Mouse (Mus musculus) cerebral cortex, adult 2 months (tissue): ENCODE results near the gene Gm11034.

Experiments used
- WGBS: fragments of 180-500 bp; shearing (Covaris S2); methylation state at CpG from one replicate; pipeline ENCODE4 v1.1.7; 2018; 5-methylcytosine and 5-hydroxymethylcytosine counted together

Gene Gm11034

DNA sequence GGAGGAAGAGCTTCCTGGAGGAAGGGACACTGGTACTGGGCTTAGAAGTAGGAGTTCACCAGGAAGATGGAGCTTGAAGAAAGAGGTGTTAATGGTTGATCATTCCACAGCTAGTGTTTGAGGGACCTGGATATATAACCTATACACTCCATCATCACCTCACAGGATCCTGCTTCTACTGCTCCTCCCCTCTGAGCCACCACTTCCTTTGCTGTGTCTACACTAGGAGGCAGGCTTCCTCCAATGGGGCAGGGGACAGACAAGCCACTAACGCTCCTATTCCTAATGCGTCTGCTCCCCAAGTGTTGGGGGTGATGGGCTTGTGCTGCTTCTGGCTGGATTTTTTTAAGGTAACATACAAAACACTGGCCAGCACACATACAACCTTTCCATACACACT lies 2.7 kb downstream of the Gm11034 start:
- WGBS, result 66% methylated on average over 2 of the region's 2 CpGs

DNA sequence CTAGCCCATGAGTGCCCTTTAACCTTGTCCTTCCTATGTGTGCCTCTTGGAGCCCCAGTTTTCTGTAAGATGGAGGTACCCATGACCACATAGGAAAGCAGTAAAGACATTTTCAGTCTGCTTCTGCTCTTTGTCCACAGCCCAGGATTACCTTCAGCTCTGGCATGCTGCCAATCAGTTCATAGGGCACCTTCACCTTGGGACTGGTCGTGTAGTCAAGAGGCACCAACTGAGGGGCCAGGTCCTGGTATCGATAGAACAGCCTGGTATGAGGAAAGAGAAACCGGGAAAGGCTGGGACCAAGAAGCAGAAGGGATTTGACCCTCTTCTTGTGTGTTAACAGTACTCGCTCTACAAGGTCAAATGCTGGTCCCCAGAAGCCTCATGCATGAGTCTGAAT lies 3.2 kb downstream of the Gm11034 start:
- 84% methylated on average over 4 of the region's 4 CpGs for WGBS

DNA sequence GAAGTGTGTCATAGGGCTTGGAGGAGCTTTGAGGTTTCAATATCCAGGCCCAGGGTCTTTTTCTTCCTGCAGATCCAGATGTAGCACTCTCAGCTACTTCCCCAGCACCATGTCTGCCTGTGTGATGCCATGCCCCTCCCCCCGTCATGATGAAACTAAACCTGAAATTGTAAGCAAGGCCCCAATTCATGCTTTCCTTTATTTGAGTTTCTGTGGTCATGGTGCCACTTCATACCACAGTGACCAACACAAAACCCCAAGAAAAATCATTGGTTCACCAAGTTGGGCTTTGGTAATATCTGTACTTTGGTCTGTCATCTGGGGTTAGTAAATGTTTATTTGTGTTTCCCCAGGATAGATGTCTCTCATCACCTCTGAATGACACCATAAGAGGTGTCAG lies 4.9 kb downstream of the Gm11034 start:
- 88% methylated on average over 1 of the region's 1 CpGs for WGBS

DNA sequence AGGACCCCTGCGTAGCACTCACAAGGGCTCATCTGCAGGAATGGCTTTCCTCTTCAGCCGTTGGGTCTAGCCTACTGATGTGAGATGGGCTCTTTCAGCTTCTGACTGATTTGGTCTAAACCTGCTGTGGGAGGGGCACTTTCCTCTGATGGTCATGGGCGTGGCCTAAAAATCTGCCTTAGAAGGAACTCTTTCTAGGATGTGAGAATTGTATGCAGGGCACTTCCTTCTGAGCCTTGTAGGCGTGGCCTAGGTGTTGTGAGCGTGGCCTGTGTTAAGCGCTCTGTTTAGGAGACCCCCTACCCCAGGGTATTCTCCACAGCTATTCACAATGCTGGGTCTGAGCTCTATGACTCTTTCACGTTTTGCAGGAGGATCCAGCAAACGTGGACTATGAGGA lies 15.4 kb downstream of the Gm11034 start:
- 76% methylated on average over 8 of the region's 8 CpGs for WGBS

DNA sequence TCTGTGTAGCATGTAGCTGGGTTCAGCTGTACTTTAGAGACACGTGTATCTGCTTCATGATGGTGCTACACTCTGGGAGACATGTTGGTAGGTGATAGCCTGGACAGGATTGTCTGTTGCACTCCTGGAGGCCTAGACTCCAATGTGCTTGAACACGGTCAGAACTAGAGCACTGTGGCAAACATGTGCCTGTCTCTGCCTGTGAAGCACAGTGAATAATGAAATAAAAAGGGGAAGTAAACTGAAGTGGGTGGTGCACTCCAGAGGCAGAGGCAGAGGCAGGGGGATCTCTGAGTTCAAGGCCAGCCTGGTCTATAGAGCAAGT lies 23.3 kb downstream of the Gm11034 start:
- WGBS, result 86% methylated on average over 2 of the region's 2 CpGs

DNA sequence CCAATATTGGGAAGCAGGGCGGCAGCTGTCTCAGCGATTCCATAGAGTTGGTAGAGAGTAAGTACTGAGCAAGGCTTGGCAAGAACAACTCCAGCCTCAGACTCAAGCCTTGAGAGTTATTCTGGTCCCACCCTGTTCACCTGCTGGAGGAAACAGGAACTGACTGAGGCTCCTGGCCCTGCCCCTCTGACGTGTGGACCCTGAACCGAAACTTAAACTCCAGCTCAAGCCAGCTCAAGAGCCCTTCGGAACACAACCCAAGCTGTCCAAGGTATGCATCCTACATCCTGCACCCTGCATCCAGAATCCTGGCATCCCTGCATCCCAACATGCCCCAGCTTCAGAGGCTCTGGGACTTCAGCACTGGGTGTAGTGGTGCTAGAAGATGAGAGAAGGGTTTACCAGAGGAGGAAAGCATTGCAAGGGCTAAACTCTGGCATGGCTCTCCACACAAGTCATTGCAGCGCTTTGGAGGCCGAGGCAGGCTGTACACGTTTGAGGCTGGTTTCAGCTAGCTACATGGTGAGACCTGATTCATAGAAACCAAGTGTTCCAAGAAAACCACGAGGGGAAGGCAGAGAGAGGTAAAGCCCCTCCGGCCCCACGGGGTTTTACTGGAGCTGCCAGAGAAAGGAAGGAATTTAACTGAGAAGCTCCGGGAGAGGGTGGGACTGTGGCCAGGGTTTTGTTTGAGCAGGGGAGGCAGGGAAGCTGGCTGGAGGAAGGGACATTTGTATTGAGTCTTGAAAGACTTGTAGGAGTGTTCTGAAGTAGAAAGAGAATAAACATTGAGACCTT lies 23.8 kb downstream of the Gm11034 start, which contains the start of gene Hsh2d:
Hsh2d (plus strand) TSS at position 222 of the 798 bp plus-strand sequence.
- 76% methylated on average over 12 of the region's 12 CpGs for WGBS

DNA sequence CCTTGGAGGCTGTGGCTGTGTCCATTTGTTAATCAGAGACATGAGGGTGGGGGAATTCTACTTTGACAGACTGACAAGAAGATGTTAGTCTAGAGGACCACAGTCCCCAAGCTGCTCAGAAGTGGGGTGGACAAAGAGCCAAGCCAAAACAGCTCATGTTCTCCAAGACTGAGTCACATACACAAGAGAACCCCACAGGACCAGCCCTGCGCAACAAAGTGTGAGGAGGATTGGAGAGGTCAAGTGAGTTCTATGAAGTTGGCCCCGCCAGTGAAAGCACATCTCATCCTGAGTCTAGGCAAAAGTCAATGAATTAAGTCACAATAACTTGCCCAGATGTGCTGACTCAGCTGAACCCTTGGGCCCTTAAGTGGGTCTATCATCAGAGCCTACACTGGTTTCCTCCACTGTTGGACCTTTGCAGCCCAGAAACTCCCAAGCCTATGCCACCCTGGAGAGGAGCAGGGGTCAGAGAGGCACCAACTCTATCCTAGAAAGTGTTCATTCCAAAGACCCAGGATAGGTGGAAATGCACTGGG lies 25.6 kb downstream of the Gm11034 start:
- WGBS, result 87% methylated on average over 2 of the region's 2 CpGs

DNA sequence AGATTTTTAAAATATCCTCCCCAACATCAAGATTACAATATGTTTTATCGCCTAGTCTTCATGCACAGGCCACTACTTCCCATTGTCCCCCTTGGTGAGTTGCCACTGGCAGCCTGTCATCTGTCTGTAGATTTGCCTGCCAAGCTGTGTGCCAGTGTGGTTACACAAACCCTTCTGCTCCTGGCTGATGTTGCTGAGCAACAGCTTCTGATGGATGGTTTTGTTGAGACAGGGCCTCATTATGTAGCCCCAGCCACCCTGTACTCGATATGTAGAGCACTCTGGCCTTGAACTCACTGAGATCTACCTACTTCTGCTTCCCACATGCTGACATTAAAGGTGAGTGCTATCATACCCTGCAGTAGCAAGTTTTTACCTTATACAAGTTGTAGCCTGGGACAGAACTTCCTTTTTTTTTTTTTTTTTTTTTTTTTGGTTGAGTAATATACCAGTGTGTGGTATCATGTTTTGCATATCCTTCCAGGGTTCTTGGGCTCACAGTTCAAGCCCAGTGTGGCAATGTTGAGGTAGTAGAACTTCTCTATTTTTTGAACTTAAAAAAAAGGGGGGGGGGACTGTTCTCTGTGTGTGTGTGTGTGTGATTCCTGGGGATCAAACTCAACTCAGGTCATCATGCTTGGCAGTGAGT lies 29.8 kb downstream of the Gm11034 start:
- WGBS, result 45% methylated on average over 2 of the region's 2 CpGs

DNA sequence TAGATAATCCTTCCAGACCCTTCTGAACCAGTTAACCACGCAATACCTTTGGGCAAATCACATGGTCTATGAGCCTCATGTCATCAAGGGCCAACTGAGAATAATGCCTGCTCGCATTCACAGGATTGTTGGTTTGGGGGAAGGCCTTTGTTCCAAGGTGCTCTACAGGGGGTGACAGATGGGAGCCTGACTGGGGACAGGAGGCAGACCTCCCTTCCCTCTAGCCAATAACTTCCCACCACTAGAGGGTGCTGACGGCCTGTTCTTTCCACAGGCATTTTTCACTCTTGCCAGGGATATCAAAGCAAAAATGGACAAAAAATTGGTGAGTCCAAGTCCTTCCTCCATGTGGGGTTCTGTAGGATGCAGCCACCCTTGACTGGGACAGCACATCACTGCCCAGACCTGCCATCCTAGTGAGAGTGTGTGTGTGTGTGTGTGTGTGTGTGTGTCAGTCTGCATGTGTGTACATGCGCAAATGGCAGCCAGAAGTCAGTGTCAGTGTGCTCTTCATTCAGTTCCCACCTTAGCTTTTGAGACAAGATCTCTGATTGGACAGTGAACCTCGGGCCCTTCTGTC lies 36.0 kb downstream of the Gm11034 start:
- WGBS, result 58% methylated on average over 5 of the region's 5 CpGs

DNA sequence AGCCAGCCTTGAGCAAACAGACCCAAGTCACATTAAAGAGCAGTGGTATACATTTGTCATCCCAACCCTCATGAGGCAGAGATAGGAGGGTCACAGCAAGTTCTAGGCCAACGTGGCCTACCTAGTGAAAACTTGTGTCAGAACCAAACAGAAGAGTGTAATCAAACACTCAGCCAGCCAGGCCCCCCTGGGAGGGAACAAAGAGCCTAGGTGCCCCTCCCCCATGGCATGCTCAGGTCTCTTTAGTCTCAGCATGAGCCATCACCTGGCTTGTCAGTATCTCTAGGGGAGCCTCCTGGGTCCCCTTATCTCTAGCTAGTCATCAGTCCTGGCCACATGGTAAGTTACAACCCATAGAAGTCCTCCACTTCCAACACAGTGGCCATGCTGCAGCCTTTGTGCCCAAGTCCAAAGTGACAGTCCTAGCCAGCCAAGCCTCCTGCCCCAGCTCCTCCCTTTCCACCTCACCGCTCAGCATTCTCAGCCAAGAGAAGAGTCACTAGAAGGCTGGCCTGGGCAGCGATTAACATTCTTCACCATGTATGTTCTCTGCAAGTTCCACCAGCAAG lies 43.7 kb downstream of the Gm11034 start:
- WGBS, result 94% methylated on average over 3 of the region's 3 CpGs

DNA sequence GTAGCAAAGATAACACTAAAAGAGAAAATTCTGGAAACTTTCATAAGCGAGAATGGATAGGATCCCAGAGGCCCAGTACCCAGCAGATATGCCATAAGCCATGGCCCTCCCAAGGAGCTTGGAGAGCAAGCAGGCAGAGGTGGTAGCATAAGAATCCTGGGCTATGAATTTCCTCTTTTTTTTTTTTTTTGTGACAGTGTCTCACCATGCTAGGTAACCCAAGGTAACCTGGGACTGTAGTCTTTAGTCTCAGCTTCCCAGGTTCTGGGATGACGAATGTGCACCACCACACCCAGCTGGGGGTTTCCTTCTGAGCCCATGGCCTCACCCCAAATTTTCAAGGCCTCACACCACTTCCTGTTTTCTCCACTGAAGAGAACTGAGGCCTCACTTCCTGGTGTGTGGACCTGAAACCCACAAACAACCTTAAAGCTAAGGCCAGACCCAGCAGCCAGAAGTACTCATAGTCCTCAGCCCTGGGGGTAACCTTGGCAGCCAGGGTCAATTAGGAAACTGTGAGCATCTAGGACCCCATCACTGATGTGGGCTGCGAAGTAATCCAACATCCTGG lies 44.3 kb downstream of the Gm11034 start:
- 88% methylated on average over 3 of the region's 3 CpGs for WGBS
